Mouse (Mus musculus) megakaryocyte, embryonic 14.5 days (primary cell): ENCODE results near the gene Gm20388.

Experiments used
- FLI1 ChIP-seq: IDR thresholded peaks from 2 replicates; pipeline ENCODE4 v1.6.1; 2012; ENCODE audit warnings: low read length, inconsistent platforms, mixed read lengths
- GATA1 ChIP-seq: IDR thresholded peaks from 3 replicates; pipeline ENCODE4 v1.6.1; 2012; ENCODE audit warnings: mixed read lengths, low read length, inconsistent platforms, borderline replicate concordance

GRCm38 (mm10) chr8:124340360-124341068 lies 4429.9 kb downstream of the Gm20388 start:
- TF ChIP-seq GATA1 (no peak), FLI1 (no peak)
